11 mouse cellular contexts compared by ENCODE assay signal in the genomic region with DNA sequence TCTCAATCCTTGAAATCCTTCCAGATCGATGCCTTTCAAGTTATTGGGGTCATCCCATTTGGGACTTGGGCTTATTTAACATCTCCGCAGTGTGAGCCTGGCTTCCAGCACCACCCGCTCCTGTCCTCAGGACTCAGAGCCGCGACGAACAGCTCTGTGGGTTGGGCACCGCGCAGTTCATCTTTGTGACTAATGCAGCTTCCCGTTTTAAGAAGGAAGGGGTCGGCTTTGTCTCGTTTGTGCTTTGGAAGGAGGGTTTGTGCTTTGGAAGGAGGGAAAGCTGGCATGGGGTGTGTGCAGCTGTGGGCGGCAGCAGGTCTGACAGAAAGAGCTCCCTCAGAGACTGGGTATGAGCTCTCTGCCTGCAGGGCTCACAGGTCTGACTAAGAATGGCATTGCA. TPM values are rescaled to one million over a fixed set of nuclear protein-coding genes. Genes with fewer than 3 reads are reported as not detected.
DNase-seq lines count a peak whose midpoint lies in the region; ATAC-seq and TF ChIP-seq lines count a peak whose summit lies in the region.
"Had no signal": no experiment of that assay in that cellular context is flagged by ENCODE, and none has a peak within 500 bp of the region (broad histone marks: within the 10 kb centered on the region; RNA-seq: fewer than 3 reads in every experiment).

No protein-coding gene starts in this region.

- 40% methylated on average over 12 of the region's 12 CpGs for WGBS in midbrain, embryonic 14.5 days
- WGBS in midbrain, embryonic 10.5 days = 62% methylated on average over 12 of the region's 12 CpGs
- WGBS in heart, postnatal 0 days = 13% methylated on average over 12 of the region's 12 CpGs
- WGBS in stomach, embryonic 14.5 days = 32% methylated on average over 12 of the region's 12 CpGs

- peak; percentile 88 for DNase-seq in heart, adult 11 months
- DNase-seq in heart, postnatal 10 days = no peak
- DNase-seq in midbrain, embryonic 14.5 days = peak; percentile 37
- no peak for DNase-seq in midbrain, embryonic 10.5 days (ENCODE audit: low spot score)
- DNase-seq in heart, postnatal 0 days (ENCODE audit: low spot score) = no peak
- no peak for DNase-seq in ovary, adult 18-20 months (ENCODE audit: low spot score)
- no peak for DNase-seq in kidney, postnatal 10 days
- DNase-seq: adrenal gland, postnatal 25 days; kidney, postnatal 4 days; liver, postnatal 0 days had no signal

- H3K4me1 ChIP-seq in midbrain, embryonic 14.5 days (ENCODE audit: control insufficient read depth, insufficient read depth, low read length) = no peaks in the 10 kb centered on the region
- 0 out of 2 replicates have a peak, but pooled peaks cover 5% of the 10 kb centered on the region for H3K4me1 ChIP-seq in midbrain, embryonic 10.5 days
- H3K4me1 ChIP-seq in heart, postnatal 0 days (ENCODE audit: control insufficient read depth, insufficient read depth) = no peaks in the 10 kb centered on the region
- H3K4me1 ChIP-seq in stomach, embryonic 14.5 days (ENCODE audit: control insufficient read depth, insufficient read depth, low read length) = no peaks in the 10 kb centered on the region

- ATAC-seq in midbrain, embryonic 14.5 days (ENCODE audit: low FRiP score, low TSS enrichment) = no peak
- ATAC-seq in heart, postnatal 0 days (ENCODE audit: insufficient read depth, low read depth) = no peak
- no peak for ATAC-seq in stomach, embryonic 14.5 days (ENCODE audit: insufficient number of reproducible peaks, insufficient read depth, low FRiP score, low read depth)
- ATAC-seq: liver, postnatal 0 days had no signal

- peak overlapping the region; percentile 19 for H3K4me2 ChIP-seq in midbrain, embryonic 14.5 days (ENCODE audit: low read length)
- H3K4me2 ChIP-seq in heart, postnatal 0 days (ENCODE audit: low read depth, low read length) = peak overlapping the region; percentile 68
- H3K4me2 ChIP-seq in stomach, embryonic 14.5 days (replicated peaks; ENCODE audit: low read depth, low read length) = peak overlapping the region; percentile 11

- no peaks in the 10 kb centered on the region for H3K9me3 ChIP-seq in midbrain, embryonic 14.5 days (ENCODE audit: control insufficient read depth, low read length)
- H3K9me3 ChIP-seq in midbrain, embryonic 10.5 days (replicated peaks) = no peaks in the 10 kb centered on the region
- H3K9me3 ChIP-seq in heart, postnatal 0 days (replicated peaks; ENCODE audit: control insufficient read depth, low read length) = no peaks in the 10 kb centered on the region
- no peaks in the 10 kb centered on the region for H3K9me3 ChIP-seq in stomach, embryonic 14.5 days (ENCODE audit: control insufficient read depth, low read depth, low read length)

- no peaks in the 10 kb centered on the region for H3K36me3 ChIP-seq in midbrain, embryonic 14.5 days (ENCODE audit: control insufficient read depth, insufficient read depth, low read length)
- H3K36me3 ChIP-seq in midbrain, embryonic 10.5 days = no peaks in the 10 kb centered on the region
- peaks cover 43% of the 10 kb centered on the region for H3K36me3 ChIP-seq in heart, postnatal 0 days (replicated peaks; ENCODE audit: control insufficient read depth, insufficient read depth, low read length)
- no peaks in the 10 kb centered on the region for H3K36me3 ChIP-seq in stomach, embryonic 14.5 days (ENCODE audit: control insufficient read depth, insufficient read depth, low read length)

- intact Hi-C loops in heart, postnatal 10 days (cut with DNase I) = no loop called here

- no peak for TF ChIP-seq CTCF in heart, postnatal 0 days (IDR thresholded peaks at IDR 0.05; ENCODE audit: low read depth)

- TF ChIP-seq EP300 in heart, postnatal 0 days (IDR thresholded peaks at IDR 0.05; ENCODE audit: low read depth) = no peak; the same call in 1 of the 2 replicates

- no peak overlapping the region for H3K9ac ChIP-seq in midbrain, embryonic 14.5 days (replicated peaks; ENCODE audit: low read length)
- H3K9ac ChIP-seq in heart, postnatal 0 days (replicated peaks; ENCODE audit: low read depth, low read length) = peak overlapping the region; percentile 90
- no peak overlapping the region for H3K9ac ChIP-seq in stomach, embryonic 14.5 days (replicated peaks; ENCODE audit: low read depth, low read length)
- H3K9ac ChIP-seq: liver, postnatal 0 days had no signal

- no peak overlapping the region for H3K4me3 ChIP-seq in midbrain, embryonic 14.5 days (replicated peaks; ENCODE audit: low read depth, low read length)
- H3K4me3 ChIP-seq in midbrain, embryonic 10.5 days = no peak overlapping the region
- peak overlapping the region; percentile 61 for H3K4me3 ChIP-seq in heart, postnatal 0 days (ENCODE audit: low read depth, low read length)
- no peak overlapping the region for H3K4me3 ChIP-seq in stomach, embryonic 14.5 days (ENCODE audit: low read depth, low read length)

- H3K27me3 ChIP-seq in midbrain, embryonic 14.5 days (ENCODE audit: control insufficient read depth, insufficient read depth, low read length) = no peaks in the 10 kb centered on the region
- H3K27me3 ChIP-seq in midbrain, embryonic 10.5 days (ENCODE audit: low read depth, poor library complexity, severe bottlenecking) = peaks cover 11% of the 10 kb centered on the region; the same call in 1 of the 2 replicates
- no peaks in the 10 kb centered on the region for H3K27me3 ChIP-seq in heart, postnatal 0 days (ENCODE audit: control insufficient read depth, insufficient read depth, low read length)
- H3K27me3 ChIP-seq in stomach, embryonic 14.5 days (ENCODE audit: control insufficient read depth, insufficient read depth, low read length) = no peaks in the 10 kb centered on the region

- H3K27ac ChIP-seq in midbrain, embryonic 14.5 days (replicated peaks; ENCODE audit: low read depth, low read length) = no peak overlapping the region
- H3K27ac ChIP-seq in midbrain, embryonic 10.5 days (replicated peaks) = no peak overlapping the region; the same call in 1 of the 2 replicates
- H3K27ac ChIP-seq in heart, postnatal 0 days (ENCODE audit: low read depth) = peak overlapping the region; percentile 99
- no peak overlapping the region for H3K27ac ChIP-seq in stomach, embryonic 14.5 days (ENCODE audit: low read length)

RNA-seq across cellular contexts. Expression of a gene that starts 2.3 kb away (rescaled TPM):
- over 10,000 TPM; 18,908 to 21,159 TPM for total RNA-seq in heart, postnatal 10 days (2021)
- 1.9 and 3.0 TPM in 2 replicates for polyA plus RNA-seq in midbrain, embryonic 14.5 days (2014; fragmentation: Nextera tagmentation; extraction: Ambion mirVana)
- 0.43 and 0.59 TPM in 2 replicates for polyA plus RNA-seq in midbrain, embryonic 10.5 days (2016; fragmentation: Nextera tagmentation; extraction: Ambion mirVana)
- total RNA-seq in heart, postnatal 0 days (2014; rRNA removed; ENCODE audit: low replicate concordance) = 7,568 and 8,637 TPM in 2 replicates
- polyA plus RNA-seq in heart, postnatal 0 days (2015; fragmentation: Nextera tagmentation; extraction: Ambion mirVana) = 15,488 and 15,525 TPM in 2 replicates
- polyA plus RNA-seq in stomach, embryonic 14.5 days (2014; fragmentation: Nextera tagmentation; extraction: Ambion mirVana) = 1.7 and 2.3 TPM in 2 replicates
- total RNA-seq: adrenal gland, postnatal 25 days had no signal

RNA-seq across cellular contexts. Expression of a gene that starts 37.5 kb away (rescaled TPM):
- under 1 TPM in 1 of 2 experiments, not detected in 1; 0.22 TPM for total RNA-seq in heart, postnatal 10 days (2021)
- polyA plus RNA-seq in midbrain, embryonic 14.5 days (2014; fragmentation: Nextera tagmentation; extraction: Ambion mirVana) = not detected in 2 replicates
- not detected in 2 replicates for polyA plus RNA-seq in midbrain, embryonic 10.5 days (2016; fragmentation: Nextera tagmentation; extraction: Ambion mirVana)
- total RNA-seq in heart, postnatal 0 days (2014; rRNA removed; ENCODE audit: low replicate concordance) = not detected in 2 replicates
- 0.26 and 0.27 TPM in 2 replicates for polyA plus RNA-seq in heart, postnatal 0 days (2015; fragmentation: Nextera tagmentation; extraction: Ambion mirVana)
- polyA plus RNA-seq in stomach, embryonic 14.5 days (2014; fragmentation: Nextera tagmentation; extraction: Ambion mirVana) = not detected in 2 replicates
- total RNA-seq: adrenal gland, postnatal 25 days had no signal

RNA-seq across cellular contexts. Expression of a gene that starts 53.2 kb away (rescaled TPM):
- total RNA-seq in heart, postnatal 10 days (2021) = 10 to 100 TPM; 13.1 to 17.5 TPM
- polyA plus RNA-seq in midbrain, embryonic 14.5 days (2014; fragmentation: Nextera tagmentation; extraction: Ambion mirVana) = 25.5 and 28.8 TPM in 2 replicates
- polyA plus RNA-seq in midbrain, embryonic 10.5 days (2016; fragmentation: Nextera tagmentation; extraction: Ambion mirVana) = 6.4 and 10.2 TPM in 2 replicates
- 3.3 and 9.5 TPM in 2 replicates for total RNA-seq in heart, postnatal 0 days (2014; rRNA removed; ENCODE audit: low replicate concordance)
- 1.3 and 1.4 TPM in 2 replicates for polyA plus RNA-seq in heart, postnatal 0 days (2015; fragmentation: Nextera tagmentation; extraction: Ambion mirVana)
- polyA plus RNA-seq in stomach, embryonic 14.5 days (2014; fragmentation: Nextera tagmentation; extraction: Ambion mirVana) = 9.0 and 9.6 TPM in 2 replicates

RNA-seq across cellular contexts. Expression of a gene that starts 55.0 kb away (rescaled TPM):
- total RNA-seq in heart, postnatal 10 days (2021) = 100 to 1,000 TPM; 171 to 173 TPM
- 232 and 238 TPM in 2 replicates for polyA plus RNA-seq in midbrain, embryonic 14.5 days (2014; fragmentation: Nextera tagmentation; extraction: Ambion mirVana)
- 320 and 339 TPM in 2 replicates for polyA plus RNA-seq in midbrain, embryonic 10.5 days (2016; fragmentation: Nextera tagmentation; extraction: Ambion mirVana)
- 199 and 295 TPM in 2 replicates for total RNA-seq in heart, postnatal 0 days (2014; rRNA removed; ENCODE audit: low replicate concordance)
- polyA plus RNA-seq in heart, postnatal 0 days (2015; fragmentation: Nextera tagmentation; extraction: Ambion mirVana) = 146 and 157 TPM in 2 replicates
- 221 and 234 TPM in 2 replicates for polyA plus RNA-seq in stomach, embryonic 14.5 days (2014; fragmentation: Nextera tagmentation; extraction: Ambion mirVana)

Comparison
In these comparisons a context has a peak if more than half of its experiments do, and no peak if none do; other contexts are left out.
1. DNase-seq: peak in heart, adult 11 months (single experiment) and midbrain, embryonic 14.5 days (single experiment); none in heart, postnatal 10 days (0 of 2), midbrain, embryonic 10.5 days (single experiment), heart, postnatal 0 days (single experiment), ovary, adult 18-20 months (single experiment) and kidney, postnatal 10 days (single experiment).
2. H3K4me2 ChIP-seq: peak in every context shown above with its lines; median percentile 68 in heart, postnatal 0 days; 19 in midbrain, embryonic 14.5 days; 11 in stomach, embryonic 14.5 days.
3. RNA of a gene that starts 2.3 kb away (polyA plus RNA-seq): 15,488 to 15,525 TPM in heart, postnatal 0 days; 1.9 to 3.0 TPM in midbrain, embryonic 14.5 days, 1.7 to 2.3 TPM in stomach, embryonic 14.5 days and 0.43 to 0.59 TPM in midbrain, embryonic 10.5 days; every median in the first group is over 1,000 times any median in the second.